Mouse (Mus musculus): ENCODE data around the gene Slc16a12.

GRCm38 (mm10) chr19:34720130-34720529 is 27.0 kb downstream of the Slc16a12 start:
- no peak for TF ChIP-seq HCFC1 (IDR thresholded peaks at IDR 0.05; ENCODE audit: borderline replicate concordance, insufficient read depth, low read length)
- no peak for TF ChIP-seq ZC3H11A (IDR thresholded peaks at IDR 0.05; ENCODE audit: borderline replicate concordance, low read depth, low read length)

Data from ES-E14 (cell line).